Mouse (Mus musculus) hindbrain, embryonic 16.5 days (tissue): ENCODE results near the gene Slc16a13. TPM values are rescaled to one million over a fixed set of nuclear protein-coding genes. Genes with fewer than 3 reads are reported as not detected.
A peak's percentile ranks its signal among the peaks of the same experiment; 100 is the strongest.

Experiments
- ATAC-seq: fragments of 200-750 bp; cut with Nextera tagmentation; 2 replicates; pipeline ENCODE4 v1.8.0; 2017; ENCODE audit warnings: moderate TSS enrichment, moderate library complexity
- H3K27ac ChIP-seq: fragments of 300-500 bp; sonication (generic); 2 replicates; pipeline ENCODE4 v1.5.1; 2014; ENCODE audit warnings: low read depth, mild to moderate bottlenecking, control low read depth, low read length, moderate library complexity
- H3K27me3 ChIP-seq: fragments of 300-500 bp; sonication (generic); replicated peaks from 2 replicates; pipeline ENCODE4 v1.6.1; 2014; ENCODE audit warnings: low read length; ENCODE audit not compliant: control insufficient read depth, insufficient read depth
- H3K36me3 ChIP-seq: fragments of 300-500 bp; sonication (generic); 2 replicates; pipeline ENCODE4 v1.6.1; 2014; ENCODE audit warnings: mild to moderate bottlenecking, low read length, moderate library complexity, mixed read lengths; ENCODE audit not compliant: control insufficient read depth, insufficient read depth
- H3K4me1 ChIP-seq: fragments of 300-500 bp; sonication (generic); 2 replicates; pipeline ENCODE4 v1.6.1; 2014; ENCODE audit warnings: low read depth, low read length; ENCODE audit not compliant: control insufficient read depth, insufficient read depth
- H3K4me2 ChIP-seq: fragments of 300-500 bp; sonication (generic); 2 replicates; pipeline ENCODE4 v1.6.1; 2014; ENCODE audit warnings: mild to moderate bottlenecking, low read length, control low read depth, moderate library complexity
- H3K4me3 ChIP-seq: fragments of 300-500 bp; sonication (generic); 2 replicates; pipeline ENCODE4 v1.5.1; 2014; ENCODE audit warnings: mild to moderate bottlenecking, low read length, control low read depth, moderate library complexity
- H3K9ac ChIP-seq: fragments of 300-500 bp; sonication (generic); 2 replicates; pipeline ENCODE4 v1.6.1; 2014; ENCODE audit warnings: low read depth, mild to moderate bottlenecking, control low read depth, low read length, moderate library complexity
- H3K9me3 ChIP-seq: fragments of 300-500 bp; sonication (generic); 2 replicates; pipeline ENCODE4 v1.6.1; 2014; ENCODE audit warnings: mild to moderate bottlenecking, low read length, moderate library complexity; ENCODE audit not compliant: control insufficient read depth
- WGBS: fragments of 180-500 bp; shearing (Covaris S2); extraction: QIAGEN DNeasy Blood & Tissue Kit; methylation state at CpG from one replicate; pipeline ENCODE4 v1.1.7; 2014; 5-methylcytosine and 5-hydroxymethylcytosine counted together
- polyA plus RNA-seq: library from polyadenylated mRNA; unstranded; fragments of >200 nt; fragmentation: Nextera tagmentation; extraction: Ambion mirVana; gene quantifications from 2 replicates; pipeline ENCODE4 v1.2.1, GENCODE M21; 2015

Slc16a13 gene
- polyA plus RNA-seq: 11.9 and 15.2 TPM in 2 replicates

DNA sequence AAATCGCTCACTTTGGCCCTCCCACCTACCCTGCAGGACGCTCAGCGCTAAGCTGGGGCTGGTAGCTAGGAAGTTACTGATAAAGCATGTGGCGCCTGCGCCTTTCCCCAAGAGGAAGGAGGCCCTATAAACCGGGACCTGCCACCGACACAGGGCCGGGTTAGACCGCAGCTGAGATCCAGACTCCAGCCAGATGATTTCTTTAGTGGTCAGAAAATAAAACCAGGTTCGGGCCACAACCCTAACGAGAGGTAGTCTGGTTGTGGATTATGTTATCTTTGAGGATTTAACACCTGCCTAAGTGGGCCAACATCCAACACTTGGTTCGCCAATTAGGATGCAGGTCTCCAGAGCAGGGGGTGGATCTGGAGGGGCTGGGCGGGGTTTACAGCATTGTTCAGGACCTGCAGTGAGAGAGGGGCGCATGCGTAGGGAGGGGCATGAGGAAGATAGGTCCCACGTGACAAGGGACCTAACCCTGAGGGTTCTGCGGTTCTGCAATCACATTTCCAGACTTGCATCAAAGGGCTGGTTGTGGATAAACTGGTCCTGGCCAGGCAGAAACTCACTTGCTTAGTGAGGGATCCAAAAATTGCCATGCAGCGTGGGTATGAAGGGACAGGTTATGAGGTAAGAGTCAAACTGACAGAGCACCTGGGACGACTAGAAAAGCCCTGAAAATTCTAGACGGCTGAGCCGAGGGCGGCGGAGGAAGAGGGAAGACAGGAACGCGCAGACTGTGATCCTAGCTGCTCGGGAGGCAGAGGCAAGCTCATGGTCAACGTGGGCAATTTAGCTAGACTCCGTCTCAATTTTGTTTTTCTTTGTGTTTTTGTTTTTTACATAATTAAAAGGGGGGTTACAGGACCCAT is at the start of gene Slc16a13:
Gene Slc16a13 (minus strand): TSS at position 334 of the 872 bp plus-strand sequence.
- peak; percentile 96 for ATAC-seq
- WGBS: 0% methylated on average over 28 of the region's 28 CpGs

DNA sequence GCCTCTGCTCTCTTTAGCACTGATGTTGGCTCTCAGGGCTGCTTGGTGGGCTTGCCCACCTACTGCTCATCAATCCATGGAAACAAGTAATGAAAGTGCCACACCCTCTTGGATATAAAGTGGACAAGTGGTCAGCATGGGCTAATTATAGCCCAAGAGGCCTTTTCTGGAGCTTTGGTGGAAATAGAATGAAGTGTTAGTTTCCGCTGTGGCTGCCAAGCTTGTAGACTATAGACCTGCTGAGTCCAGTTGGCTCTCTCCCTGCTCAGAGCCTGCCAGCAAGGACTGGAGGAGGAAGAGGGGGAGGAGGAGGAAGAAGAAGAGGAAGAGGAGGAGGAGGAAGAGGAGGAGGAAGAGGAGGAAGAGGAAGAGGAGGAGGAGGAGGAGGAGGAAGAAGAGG is 45.5 kb upstream of the Slc16a13 start:
- H3K27me3 ChIP-seq: no peaks in the 10 kb centered on the region
- no peaks in the 10 kb centered on the region for H3K4me1 ChIP-seq
- H3K9me3 ChIP-seq: no peaks in the 10 kb centered on the region
- no peak overlapping the region for H3K9ac ChIP-seq
- no peak overlapping the region for H3K4me3 ChIP-seq
- no peak overlapping the region for H3K4me2 ChIP-seq
- no peak for ATAC-seq
- H3K36me3 ChIP-seq: no peaks in the 10 kb centered on the region
- WGBS: 90% methylated on average over 1 of the region's 1 CpGs
- H3K27ac ChIP-seq: no peak overlapping the region

More for the DNA sequence above, at the start of gene Slc16a13:
- Histone ChIP-seq H3K27ac (peak within 1 kb of the TSS; percentile 85), H3K36me3 (no peaks in the 10 kb centered on the region), H3K9me3 (no peaks in the 10 kb centered on the region), H3K4me3 (peak within 1 kb of the TSS; percentile 48), H3K9ac (peak within 1 kb of the TSS; percentile 81), H3K4me2 (peak within 1 kb of the TSS; percentile 62), H3K4me1 (peaks cover 26% of the 10 kb centered on the region), H3K27me3 (peaks cover 8% of the 10 kb centered on the region)

DNA sequence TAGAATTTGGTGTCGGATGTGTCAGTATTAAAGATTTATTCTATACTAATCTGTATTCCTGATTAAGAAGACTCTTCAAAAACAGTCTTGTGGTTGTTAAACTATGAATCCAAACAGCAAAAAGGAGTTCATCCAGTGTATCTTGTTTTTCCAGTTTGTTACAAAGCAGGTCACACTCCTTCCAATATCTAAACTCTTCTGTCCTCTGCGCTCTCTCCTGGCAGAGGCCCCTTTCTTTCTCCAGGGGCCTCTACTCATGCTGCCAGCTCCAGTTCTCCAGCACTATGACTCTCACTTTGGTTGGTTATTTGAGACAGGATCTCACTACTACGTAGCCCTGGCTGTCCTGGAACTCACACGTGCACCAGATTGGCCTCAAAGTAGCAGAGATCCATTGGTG is 45.0 kb upstream of the Slc16a13 start:
- H3K4me3 ChIP-seq: no peak overlapping the region
- WGBS: 77% methylated on average over 4 of the region's 4 CpGs
- no peak overlapping the region for H3K27ac ChIP-seq
- H3K4me2 ChIP-seq: no peak overlapping the region
- no peaks in the 10 kb centered on the region for H3K27me3 ChIP-seq
- H3K4me1 ChIP-seq: no peaks in the 10 kb centered on the region
- ATAC-seq: no peak
- no peaks in the 10 kb centered on the region for H3K36me3 ChIP-seq
- no peak overlapping the region for H3K9ac ChIP-seq
- H3K9me3 ChIP-seq: no peaks in the 10 kb centered on the region

DNA sequence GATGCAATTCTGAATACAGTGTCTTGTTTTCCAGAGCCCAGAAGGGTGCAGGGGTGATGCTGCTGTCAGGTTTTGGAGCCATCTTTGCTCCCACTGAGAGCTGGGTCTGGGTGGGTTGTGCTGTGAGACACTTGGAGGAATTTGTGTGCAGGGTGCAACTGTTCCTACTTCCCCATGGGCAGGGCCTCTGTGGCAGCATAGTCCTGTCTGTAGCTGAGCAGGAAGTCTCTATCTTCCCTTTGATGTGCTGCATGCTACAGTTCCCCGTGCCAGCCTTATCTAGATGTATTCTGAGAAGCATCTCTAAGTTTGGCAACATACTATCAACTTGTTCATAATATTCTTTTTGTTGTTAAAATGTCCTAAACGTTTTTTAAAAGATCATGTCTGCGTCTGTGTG is 44.4 kb upstream of the Slc16a13 start:
- no peak for ATAC-seq
- H3K4me1 ChIP-seq: no peaks in the 10 kb centered on the region
- H3K4me2 ChIP-seq: no peak overlapping the region
- no peaks in the 10 kb centered on the region for H3K36me3 ChIP-seq
- H3K27ac ChIP-seq: no peak overlapping the region
- no peaks in the 10 kb centered on the region for H3K27me3 ChIP-seq
- WGBS: 60% methylated on average over 3 of the region's 3 CpGs
- no peaks in the 10 kb centered on the region for H3K9me3 ChIP-seq
- no peak overlapping the region for H3K4me3 ChIP-seq
- H3K9ac ChIP-seq: no peak overlapping the region

DNA sequence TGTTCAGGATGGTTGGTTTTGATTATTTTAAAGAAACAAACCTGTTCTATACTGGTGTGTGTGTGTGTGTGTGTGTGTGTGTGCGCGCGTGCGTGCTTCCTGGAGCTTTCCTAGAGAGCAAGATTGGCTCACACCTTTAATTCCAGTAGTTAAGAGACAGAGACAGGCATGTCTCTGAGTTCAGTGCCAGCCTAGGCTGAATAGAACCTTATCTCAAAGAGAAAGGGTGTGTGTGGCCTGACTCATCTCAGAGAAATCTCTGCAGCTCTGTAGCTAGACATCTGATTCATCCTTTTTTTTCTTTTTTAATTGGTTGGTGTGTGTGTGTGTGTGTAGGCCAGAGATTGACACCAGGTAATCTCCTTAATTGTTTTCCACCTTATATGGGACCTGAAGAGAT is 38.2 kb upstream of the Slc16a13 start:
- Histone ChIP-seq H3K4me3 (no peak overlapping the region), H3K27me3 (peaks cover 11% of the 10 kb centered on the region), H3K27ac (no peak overlapping the region), H3K9me3 (no peaks in the 10 kb centered on the region), H3K9ac (no peak overlapping the region), H3K4me1 (peaks cover 3% of the 10 kb centered on the region; the same call in 1 of the 2 replicates), H3K36me3 (no peaks in the 10 kb centered on the region), H3K4me2 (no peak overlapping the region)
- ATAC-seq: no peak
- 100% methylated on average over 4 of the region's 4 CpGs for WGBS

DNA sequence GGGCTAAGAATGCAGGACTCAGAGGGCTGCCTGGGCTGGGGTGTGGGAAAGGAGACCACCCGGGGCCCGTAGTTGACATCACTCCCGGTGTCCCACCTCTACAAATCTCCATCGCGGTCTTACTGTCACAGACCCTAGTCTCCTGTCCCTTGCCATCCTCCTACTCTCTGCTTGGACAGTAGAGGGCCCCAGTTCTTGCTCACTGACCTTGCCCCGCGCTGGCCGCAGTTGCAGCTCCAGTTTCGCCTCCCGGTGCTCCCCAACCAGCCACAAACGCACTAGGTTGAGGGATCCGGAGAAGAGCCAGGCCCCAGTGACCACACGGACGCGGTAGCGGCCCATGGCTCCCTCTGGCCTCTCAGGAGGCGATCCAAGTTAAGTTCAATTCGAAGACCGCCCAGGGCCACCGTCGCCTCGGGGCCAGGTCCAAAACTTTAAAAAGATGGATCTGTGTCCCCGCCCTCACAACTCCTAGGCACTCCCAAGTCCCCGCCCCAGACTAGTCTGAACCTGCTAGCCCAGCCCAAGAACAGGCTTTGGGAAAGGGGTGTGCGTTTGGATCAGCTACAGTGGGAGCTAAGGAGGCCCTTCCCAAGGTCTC is 34.2 kb upstream of the Slc16a13 start, which contains the start of gene Alox12:
Gene Alox12 (minus strand): TSS at position 423 of the 601 bp plus-strand sequence.
- no peak within 1 kb of the TSS for H3K27ac ChIP-seq
- H3K4me3 ChIP-seq: peak within 1 kb of the TSS; percentile 19; the same call in 1 of the 2 replicates
- ATAC-seq: no peak
- no peaks in the 10 kb centered on the region for H3K9me3 ChIP-seq
- H3K36me3 ChIP-seq: no peaks in the 10 kb centered on the region
- peaks cover 3% of the 10 kb centered on the region; the same call in 1 of the 2 replicates for H3K4me1 ChIP-seq
- peaks cover 29% of the 10 kb centered on the region for H3K27me3 ChIP-seq
- H3K4me2 ChIP-seq: peak within 1 kb of the TSS; percentile 49
- no peak within 1 kb of the TSS; the same call in 1 of the 2 replicates for H3K9ac ChIP-seq
- 3% methylated on average over 25 of the region's 25 CpGs for WGBS

DNA sequence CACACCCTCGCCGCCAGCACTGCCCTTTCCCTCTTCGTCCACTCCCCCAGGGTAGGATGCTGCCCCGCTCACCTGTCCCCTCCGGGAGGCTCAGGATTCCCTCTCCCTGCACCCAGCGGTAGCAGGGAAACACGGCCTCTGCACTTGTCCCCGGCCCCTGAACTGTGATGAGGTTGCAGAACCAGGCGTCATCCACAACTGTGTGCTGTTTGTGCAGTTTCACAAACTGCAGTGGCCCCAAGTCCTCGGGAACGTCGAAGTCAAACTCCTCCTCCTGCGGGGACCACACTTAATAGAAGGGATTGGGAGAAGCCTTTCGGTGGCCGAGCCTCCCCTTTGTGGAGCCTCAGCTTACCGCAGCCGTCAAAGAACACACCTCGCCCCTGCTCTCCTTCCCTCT is 33.5 kb upstream of the Slc16a13 start:
- Histone ChIP-seq H3K4me3 (peak overlapping the region; percentile 1; the same call in 1 of the 2 replicates), H3K27me3 (peaks cover 29% of the 10 kb centered on the region), H3K4me1 (peaks cover 3% of the 10 kb centered on the region; the same call in 1 of the 2 replicates), H3K9ac (no peak overlapping the region), H3K9me3 (no peaks in the 10 kb centered on the region), H3K27ac (no peak overlapping the region), H3K4me2 (no peak overlapping the region; the same call in 1 of the 2 replicates), H3K36me3 (no peaks in the 10 kb centered on the region)
- 6% methylated on average over 18 of the region's 18 CpGs for WGBS
- no peak for ATAC-seq

DNA sequence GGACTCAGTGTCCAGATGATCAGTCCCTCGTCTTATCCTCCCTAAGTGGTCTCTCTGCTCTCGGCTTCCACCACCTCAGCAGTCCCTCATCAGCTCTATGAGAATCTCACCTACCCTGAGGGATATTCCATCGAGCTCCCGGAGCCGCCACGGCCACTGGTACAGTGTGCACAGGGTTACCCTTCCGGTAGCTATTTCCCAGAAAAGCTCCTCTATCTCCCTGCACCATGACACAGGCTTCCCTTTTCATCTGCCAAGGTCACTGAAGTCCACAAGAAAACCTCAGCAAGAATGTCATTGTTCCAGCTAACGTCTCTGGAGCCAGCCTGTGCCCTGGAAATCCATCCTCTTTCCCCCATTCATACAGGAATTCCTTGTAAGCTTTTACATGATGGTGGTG is 31.0 kb upstream of the Slc16a13 start:
- 83% methylated on average over 8 of the region's 8 CpGs for WGBS

DNA sequence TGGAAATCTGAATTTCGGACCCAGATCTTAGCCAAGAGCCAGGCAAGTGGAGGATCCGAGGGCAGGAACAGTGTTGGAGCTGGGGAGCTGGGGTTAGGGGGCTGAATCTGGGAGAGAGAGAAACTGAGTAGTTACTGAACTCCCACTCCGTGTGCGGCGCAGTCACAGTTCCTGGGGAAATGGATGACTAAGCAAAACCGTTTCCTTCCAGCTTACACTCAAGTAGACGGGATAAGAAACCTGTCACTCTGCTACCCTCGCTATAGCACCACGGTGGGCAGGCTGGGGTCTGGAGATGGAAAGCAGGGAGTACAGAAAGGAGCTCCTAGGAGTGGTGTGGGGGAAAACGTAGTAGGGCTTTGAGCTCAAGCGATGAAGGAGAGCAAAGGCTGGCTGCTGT is 29.3 kb upstream of the Slc16a13 start:
- H3K27ac ChIP-seq: no peak overlapping the region
- no peak overlapping the region for H3K4me3 ChIP-seq
- H3K4me1 ChIP-seq: peaks cover 3% of the 10 kb centered on the region; the same call in 1 of the 2 replicates
- ATAC-seq: no peak
- WGBS: 81% methylated on average over 11 of the region's 11 CpGs
- no peak overlapping the region for H3K4me2 ChIP-seq
- H3K36me3 ChIP-seq: no peaks in the 10 kb centered on the region
- peaks cover 24% of the 10 kb centered on the region for H3K27me3 ChIP-seq
- H3K9ac ChIP-seq: no peak overlapping the region
- H3K9me3 ChIP-seq: no peaks in the 10 kb centered on the region

More for the DNA sequence above, 31.0 kb upstream of the Slc16a13 start:
- H3K27ac ChIP-seq: no peak overlapping the region
- no peaks in the 10 kb centered on the region for H3K36me3 ChIP-seq
- H3K27me3 ChIP-seq: peaks cover 29% of the 10 kb centered on the region
- peaks cover 3% of the 10 kb centered on the region; the same call in 1 of the 2 replicates for H3K4me1 ChIP-seq
- no peaks in the 10 kb centered on the region for H3K9me3 ChIP-seq
- no peak for ATAC-seq
- no peak overlapping the region for H3K9ac ChIP-seq
- H3K4me2 ChIP-seq: no peak overlapping the region
- H3K4me3 ChIP-seq: no peak overlapping the region
